Mouse (Mus musculus): Measurements from ENCODE around the gene Taok3. TPM values are rescaled to one million over a fixed set of nuclear protein-coding genes. Genes with fewer than 3 reads are reported as not detected.
A peak's percentile ranks its signal among the peaks of the same experiment; 100 is the strongest.

The Taok3 gene
- polyA plus RNA-seq, 1 experiment from 2014 or later: 67.1 TPM

- peak overlapping the region; percentile 78 for H3K4me3 ChIP-seq (ENCODE audit: low read depth, low read length)
- peak; percentile 44; the same call in 1 of the 2 replicates for ATAC-seq
- peak overlapping the region; percentile 81 for H3K4me2 ChIP-seq (ENCODE audit: low read length)
- H3K27me3 ChIP-seq (ENCODE audit: control insufficient read depth, insufficient read depth, low read depth, low read length): no peaks in the 10 kb centered on the region
- H3K9me3 ChIP-seq (replicated peaks; ENCODE audit: control insufficient read depth, low read length, poor library complexity, severe bottlenecking): no peaks in the 10 kb centered on the region
- no peaks in the 10 kb centered on the region for H3K36me3 ChIP-seq (ENCODE audit: control insufficient read depth, insufficient read depth, low read length)
- H3K27ac ChIP-seq (ENCODE audit: low read length): peak overlapping the region; percentile 96
- peaks cover 18% of the 10 kb centered on the region for H3K4me1 ChIP-seq (ENCODE audit: control insufficient read depth, insufficient read depth, low read length)
- peak overlapping the region; percentile 97 for H3K9ac ChIP-seq (ENCODE audit: low read depth, low read length)
- WGBS: 2% methylated on average over 32 of the region's 32 CpGs
These were observed 120.9 kb downstream of the Taok3 start for GRCm38 (mm10) chr5:117240761-117241322.

GRCm38 (mm10) chr5:117241935-117242531 is 122.1 kb downstream of the Taok3 start:
- ATAC-seq: peak; percentile 21; the same call in 1 of the 2 replicates
- Histone ChIP-seq H3K9me3 (replicated peaks; ENCODE audit: control insufficient read depth, low read length, poor library complexity, severe bottlenecking) (no peaks in the 10 kb centered on the region), H3K36me3 (ENCODE audit: control insufficient read depth, insufficient read depth, low read length) (no peaks in the 10 kb centered on the region), H3K4me3 (ENCODE audit: low read depth, low read length) (peak overlapping the region; percentile 78), H3K4me2 (ENCODE audit: low read length) (peak overlapping the region; percentile 81), H3K9ac (ENCODE audit: low read depth, low read length) (peak overlapping the region; percentile 97), H3K27ac (ENCODE audit: low read length) (peak overlapping the region; percentile 96), H3K27me3 (ENCODE audit: control insufficient read depth, insufficient read depth, low read depth, low read length) (no peaks in the 10 kb centered on the region), H3K4me1 (ENCODE audit: control insufficient read depth, insufficient read depth, low read length) (peaks cover 18% of the 10 kb centered on the region)
- 17% methylated on average over 16 of the region's 16 CpGs for WGBS

- Histone ChIP-seq H3K4me1 (ENCODE audit: control insufficient read depth, insufficient read depth, low read length) (peaks cover 18% of the 10 kb centered on the region), H3K9ac (ENCODE audit: low read depth, low read length) (peak overlapping the region; percentile 79), H3K4me3 (ENCODE audit: low read depth, low read length) (peak overlapping the region; percentile 78), H3K27me3 (ENCODE audit: control insufficient read depth, insufficient read depth, low read depth, low read length) (no peaks in the 10 kb centered on the region), H3K27ac (ENCODE audit: low read length) (peak overlapping the region; percentile 96), H3K4me2 (ENCODE audit: low read length) (peak overlapping the region; percentile 81), H3K36me3 (ENCODE audit: control insufficient read depth, insufficient read depth, low read length) (no peaks in the 10 kb centered on the region), H3K9me3 (replicated peaks; ENCODE audit: control insufficient read depth, low read length, poor library complexity, severe bottlenecking) (no peaks in the 10 kb centered on the region)
- ATAC-seq: peak; percentile 29
- WGBS: 18% methylated on average over 22 of the region's 22 CpGs
These were observed 122.9 kb downstream of the Taok3 start for GRCm38 (mm10) chr5:117242671-117243478.

GRCm38 (mm10) chr5:117245170-117245569 is 125.2 kb downstream of the Taok3 start:
- H3K4me2 ChIP-seq (ENCODE audit: low read length): no peak overlapping the region
- ATAC-seq: no peak
- 93% methylated on average over 8 of the region's 8 CpGs for WGBS
- H3K27ac ChIP-seq (ENCODE audit: low read length): no peak overlapping the region
- H3K36me3 ChIP-seq (ENCODE audit: control insufficient read depth, insufficient read depth, low read length): no peaks in the 10 kb centered on the region
- no peaks in the 10 kb centered on the region for H3K27me3 ChIP-seq (ENCODE audit: control insufficient read depth, insufficient read depth, low read depth, low read length)
- H3K9ac ChIP-seq (ENCODE audit: low read depth, low read length): no peak overlapping the region
- H3K4me1 ChIP-seq (ENCODE audit: control insufficient read depth, insufficient read depth, low read length): peaks cover 14% of the 10 kb centered on the region
- H3K4me3 ChIP-seq (ENCODE audit: low read depth, low read length): no peak overlapping the region
- no peaks in the 10 kb centered on the region for H3K9me3 ChIP-seq (replicated peaks; ENCODE audit: control insufficient read depth, low read length, poor library complexity, severe bottlenecking)

GRCm38 (mm10) chr5:117248351-117248750 is 128.4 kb downstream of the Taok3 start:
- Histone ChIP-seq H3K4me1 (ENCODE audit: control insufficient read depth, insufficient read depth, low read length) (peaks cover 12% of the 10 kb centered on the region), H3K4me2 (ENCODE audit: low read length) (no peak overlapping the region), H3K9ac (ENCODE audit: low read depth, low read length) (no peak overlapping the region), H3K27ac (ENCODE audit: low read length) (no peak overlapping the region), H3K36me3 (ENCODE audit: control insufficient read depth, insufficient read depth, low read length) (peaks cover 17% of the 10 kb centered on the region), H3K27me3 (ENCODE audit: control insufficient read depth, insufficient read depth, low read depth, low read length) (no peaks in the 10 kb centered on the region), H3K9me3 (replicated peaks; ENCODE audit: control insufficient read depth, low read length, poor library complexity, severe bottlenecking) (no peaks in the 10 kb centered on the region), H3K4me3 (ENCODE audit: low read depth, low read length) (no peak overlapping the region)
- ATAC-seq: no peak
- 28% methylated on average over 10 of the region's 10 CpGs for WGBS

GRCm38 (mm10) chr5:117250796-117251195 is 130.9 kb downstream of the Taok3 start:
- H3K27ac ChIP-seq (ENCODE audit: low read length): no peak overlapping the region
- no peaks in the 10 kb centered on the region for H3K9me3 ChIP-seq (replicated peaks; ENCODE audit: control insufficient read depth, low read length, poor library complexity, severe bottlenecking)
- no peak overlapping the region for H3K4me2 ChIP-seq (ENCODE audit: low read length)
- no peaks in the 10 kb centered on the region for H3K4me1 ChIP-seq (ENCODE audit: control insufficient read depth, insufficient read depth, low read length)
- WGBS: 84% methylated on average over 22 of the region's 24 CpGs
- ATAC-seq: no peak
- H3K36me3 ChIP-seq (ENCODE audit: control insufficient read depth, insufficient read depth, low read length): peaks cover 26% of the 10 kb centered on the region
- H3K27me3 ChIP-seq (ENCODE audit: control insufficient read depth, insufficient read depth, low read depth, low read length): no peaks in the 10 kb centered on the region
- H3K9ac ChIP-seq (ENCODE audit: low read depth, low read length): no peak overlapping the region
- no peak overlapping the region for H3K4me3 ChIP-seq (ENCODE audit: low read depth, low read length)

- H3K9ac ChIP-seq (ENCODE audit: low read depth, low read length): no peak overlapping the region
- H3K27ac ChIP-seq (ENCODE audit: low read length): no peak overlapping the region
- H3K4me3 ChIP-seq (ENCODE audit: low read depth, low read length): no peak overlapping the region
- no peak overlapping the region for H3K4me2 ChIP-seq (ENCODE audit: low read length)
- H3K9me3 ChIP-seq (replicated peaks; ENCODE audit: control insufficient read depth, low read length, poor library complexity, severe bottlenecking): no peaks in the 10 kb centered on the region
- H3K4me1 ChIP-seq (ENCODE audit: control insufficient read depth, insufficient read depth, low read length): no peaks in the 10 kb centered on the region
- peaks cover 35% of the 10 kb centered on the region for H3K36me3 ChIP-seq (ENCODE audit: control insufficient read depth, insufficient read depth, low read length)
- 87% methylated on average over 3 of the region's 3 CpGs for WGBS
- ATAC-seq: no peak
- no peaks in the 10 kb centered on the region for H3K27me3 ChIP-seq (ENCODE audit: control insufficient read depth, insufficient read depth, low read depth, low read length)
These were observed 131.8 kb downstream of the Taok3 start for GRCm38 (mm10) chr5:117251763-117252162.

- Histone ChIP-seq H3K27ac (ENCODE audit: low read length) (no peak overlapping the region), H3K4me2 (ENCODE audit: low read length) (no peak overlapping the region), H3K27me3 (ENCODE audit: control insufficient read depth, insufficient read depth, low read depth, low read length) (no peaks in the 10 kb centered on the region), H3K9ac (ENCODE audit: low read depth, low read length) (no peak overlapping the region), H3K36me3 (ENCODE audit: control insufficient read depth, insufficient read depth, low read length) (peaks cover 56% of the 10 kb centered on the region), H3K9me3 (replicated peaks; ENCODE audit: control insufficient read depth, low read length, poor library complexity, severe bottlenecking) (no peaks in the 10 kb centered on the region), H3K4me3 (ENCODE audit: low read depth, low read length) (no peak overlapping the region), H3K4me1 (ENCODE audit: control insufficient read depth, insufficient read depth, low read length) (no peaks in the 10 kb centered on the region)
- no peak for ATAC-seq
- 95% methylated on average over 15 of the region's 15 CpGs for WGBS
These were observed 138.3 kb downstream of the Taok3 start for GRCm38 (mm10) chr5:117258276-117258675.

- WGBS: 87% methylated on average over 21 of the region's 21 CpGs
- ATAC-seq: no peak
These were observed 143.6 kb downstream of the Taok3 start for GRCm38 (mm10) chr5:117263566-117263965.

More at GRCm38 (mm10) chr5:117263566-117263965, 143.6 kb downstream of the Taok3 start:
- H3K4me3 ChIP-seq (ENCODE audit: low read depth, low read length): no peak overlapping the region
- peaks cover 50% of the 10 kb centered on the region for H3K36me3 ChIP-seq (ENCODE audit: control insufficient read depth, insufficient read depth, low read length)
- no peak overlapping the region for H3K4me2 ChIP-seq (ENCODE audit: low read length)
- H3K27ac ChIP-seq (ENCODE audit: low read length): no peak overlapping the region
- H3K27me3 ChIP-seq (ENCODE audit: control insufficient read depth, insufficient read depth, low read depth, low read length): no peaks in the 10 kb centered on the region
- H3K9ac ChIP-seq (ENCODE audit: low read depth, low read length): no peak overlapping the region
- H3K9me3 ChIP-seq (replicated peaks; ENCODE audit: control insufficient read depth, low read length, poor library complexity, severe bottlenecking): peaks cover 2% of the 10 kb centered on the region; the same call in 1 of the 2 replicates
- H3K4me1 ChIP-seq (ENCODE audit: control insufficient read depth, insufficient read depth, low read length): no peaks in the 10 kb centered on the region
